Mouse (Mus musculus) megakaryocyte, embryonic 14.5 days (primary cell): ENCODE results near the gene Notch2. TPM values are rescaled to one million over a fixed set of nuclear protein-coding genes. Genes with fewer than 3 reads are reported as not detected.

Experiments
- H3K27me3 ChIP-seq: replicated peaks from 2 replicates; pipeline ENCODE3; 2012; ENCODE audit warnings: inconsistent platforms
- H3K36me3 ChIP-seq: replicated peaks from 2 replicates; pipeline ENCODE3; 2012; ENCODE audit warnings: low read length, inconsistent platforms, mixed read lengths
- H3K4me1 ChIP-seq: 2 replicates; pipeline ENCODE4 v1.6.1; 2012; ENCODE audit warnings: inconsistent platforms
- H3K4me3 ChIP-seq: replicated peaks from 2 replicates; pipeline ENCODE3; 2012; ENCODE audit warnings: moderate library complexity, mild to moderate bottlenecking, inconsistent platforms
- H3K9me3 ChIP-seq: 2 replicates; pipeline ENCODE4 v1.6.1; 2012; ENCODE audit warnings: inconsistent platforms
- FLI1 ChIP-seq: IDR thresholded peaks from 2 replicates; pipeline ENCODE4 v1.6.1; 2012; ENCODE audit warnings: low read length, inconsistent platforms, mixed read lengths
- GATA1 ChIP-seq: IDR thresholded peaks from 3 replicates; pipeline ENCODE4 v1.6.1; 2012; ENCODE audit warnings: mixed read lengths, low read length, inconsistent platforms, borderline replicate concordance
- polyA plus RNA-seq: library from polyadenylated mRNA; stranded (reverse); fragments of >175 nt; gene quantifications from 2 replicates; pipeline ENCODE4 v1.2.3, GENCODE M21; 2012; ENCODE audit warnings: low replicate concordance; ENCODE audit not compliant: insufficient read depth

Notch2 gene
- polyA plus RNA-seq, result 0.45 and 1.9 TPM in 2 replicates

DNA sequence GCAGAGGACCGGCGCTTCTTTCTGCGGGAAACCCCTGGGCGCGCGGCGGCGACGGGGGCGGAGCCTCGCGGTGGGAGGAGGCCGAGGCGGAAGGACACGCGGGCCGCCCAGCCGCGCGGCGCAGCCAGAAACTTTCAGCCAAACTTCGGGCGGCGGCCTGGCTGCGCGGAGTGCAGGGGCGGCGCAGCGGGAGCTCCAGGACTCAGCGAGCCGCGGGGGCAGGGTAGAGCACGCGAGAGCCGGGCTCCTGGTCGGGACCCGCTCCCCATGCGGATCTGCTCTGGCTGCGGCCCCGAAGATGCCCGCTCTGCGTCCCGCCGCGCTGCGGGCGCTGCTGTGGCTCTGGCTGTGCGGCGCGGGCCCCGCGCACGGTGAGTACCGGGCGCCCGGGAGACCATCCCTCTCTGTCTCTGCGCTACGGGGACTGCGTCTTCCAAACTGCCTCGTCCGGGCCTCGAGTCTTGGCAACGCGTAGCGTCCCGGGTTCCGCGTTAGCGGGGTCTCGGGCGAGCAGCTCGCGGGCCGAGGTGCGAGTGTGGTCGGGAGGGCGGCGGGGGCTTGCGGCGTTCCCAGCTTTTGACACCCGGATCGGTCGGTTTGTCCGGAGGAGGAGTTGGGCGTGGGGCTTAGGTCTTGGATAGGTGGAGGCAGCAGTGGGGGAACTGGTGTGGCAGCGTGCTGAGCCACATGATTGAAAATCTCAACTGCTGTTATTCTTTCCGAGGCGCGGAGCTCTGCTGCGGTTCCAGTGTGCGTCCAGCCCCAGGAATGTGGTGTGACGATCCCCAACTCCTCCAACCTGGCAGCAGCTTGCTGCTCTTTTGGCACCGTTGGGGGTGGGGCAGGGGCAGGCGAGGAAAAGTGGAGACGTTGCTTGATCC, at the start of gene Notch2:
Gene Notch2, plus strand, starts transcription at position 127 of the 881 bp plus-strand sequence.
- H3K36me3 ChIP-seq, result peaks cover 8% of the 10 kb centered on the region
- TF ChIP-seq GATA1 (no peak), FLI1 (no peak)
- H3K27me3 ChIP-seq, result no peaks in the 10 kb centered on the region
- H3K9me3 ChIP-seq, result no peaks in the 10 kb centered on the region
- peaks cover 61% of the 10 kb centered on the region for H3K4me1 ChIP-seq
- peak within 1 kb of the TSS; percentile 96 for H3K4me3 ChIP-seq

DNA sequence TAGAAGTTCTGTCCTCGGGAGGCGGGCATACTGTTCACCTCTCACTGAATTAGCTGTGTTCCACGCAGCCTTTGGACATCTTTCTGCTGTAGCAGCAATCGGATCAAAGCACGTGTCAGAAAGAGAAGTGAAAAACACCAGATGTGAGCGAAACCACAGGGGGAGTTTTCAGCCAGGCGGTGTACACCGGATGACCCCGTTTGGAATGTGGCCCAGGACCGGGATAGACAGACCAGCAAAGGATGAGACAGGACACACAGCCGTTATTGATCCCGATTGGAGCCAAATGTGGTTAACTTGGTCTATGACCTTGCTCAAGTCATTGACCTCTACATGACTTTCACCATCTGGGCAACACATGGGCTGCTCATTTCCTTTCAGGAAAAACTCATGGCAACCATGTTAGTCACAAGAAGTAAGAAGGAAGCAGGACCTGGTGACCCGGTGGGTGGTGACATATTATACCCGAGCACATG, 48.4 kb upstream of the Notch2 start:
- no peaks in the 10 kb centered on the region for H3K27me3 ChIP-seq
- H3K36me3 ChIP-seq, result no peaks in the 10 kb centered on the region
- TF ChIP-seq GATA1 (no peak), FLI1 (no peak)
- peaks cover 32% of the 10 kb centered on the region for H3K4me1 ChIP-seq
- H3K9me3 ChIP-seq, result 0 out of 2 replicates have a peak, but pooled peaks cover 3% of the 10 kb centered on the region
- no peak overlapping the region for H3K4me3 ChIP-seq

DNA sequence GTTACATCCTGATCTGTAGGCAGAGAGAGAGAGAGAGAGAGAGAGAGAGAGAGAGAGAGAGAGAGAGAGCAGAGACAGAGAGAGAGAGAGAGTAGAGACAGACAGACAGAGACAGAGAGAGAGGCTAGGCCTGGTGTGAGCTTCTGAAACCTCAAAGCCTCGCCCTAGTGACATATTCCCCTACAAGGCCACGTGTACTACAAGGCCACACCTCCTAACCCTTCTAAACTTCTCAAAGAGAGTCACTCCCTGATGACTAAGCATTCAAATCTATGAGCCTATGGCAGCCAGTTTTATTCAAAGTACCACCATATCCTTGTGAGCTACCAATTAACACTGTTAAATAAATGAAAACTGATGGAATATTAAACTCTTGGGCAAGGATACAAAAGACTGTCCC, 45.7 kb upstream of the Notch2 start:
- Histone ChIP-seq H3K4me3 (no peak overlapping the region), H3K36me3 (no peaks in the 10 kb centered on the region), H3K9me3 (0 out of 2 replicates have a peak, but pooled peaks cover 3% of the 10 kb centered on the region), H3K4me1 (peaks cover 36% of the 10 kb centered on the region), H3K27me3 (peaks cover 11% of the 10 kb centered on the region)
- TF ChIP-seq FLI1 (no peak), GATA1 (no peak)

DNA sequence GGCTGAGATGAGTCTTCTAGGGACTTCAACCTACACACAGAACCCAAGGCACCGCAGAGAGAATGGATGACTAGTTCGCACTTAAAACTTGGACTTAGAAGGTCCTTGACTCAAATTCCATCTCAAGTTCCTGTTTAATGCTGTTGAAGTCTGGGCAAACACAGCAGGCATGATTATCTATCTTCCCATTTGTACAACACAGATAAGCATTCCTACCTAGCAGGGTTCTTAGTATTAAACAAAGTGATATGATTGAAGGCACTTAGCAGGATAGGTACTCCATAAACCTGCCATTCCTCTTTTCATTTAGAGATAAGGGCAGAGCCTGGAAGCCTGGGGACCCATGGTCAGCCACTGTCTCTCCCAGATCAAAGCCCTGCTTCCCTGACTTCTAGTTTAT, 45.1 kb upstream of the Notch2 start:
- Histone ChIP-seq H3K4me1 (peaks cover 33% of the 10 kb centered on the region), H3K4me3 (no peak overlapping the region), H3K9me3 (0 out of 2 replicates have a peak, but pooled peaks cover 3% of the 10 kb centered on the region), H3K27me3 (peaks cover 11% of the 10 kb centered on the region), H3K36me3 (no peaks in the 10 kb centered on the region)
- TF ChIP-seq GATA1 (no peak), FLI1 (no peak)

DNA sequence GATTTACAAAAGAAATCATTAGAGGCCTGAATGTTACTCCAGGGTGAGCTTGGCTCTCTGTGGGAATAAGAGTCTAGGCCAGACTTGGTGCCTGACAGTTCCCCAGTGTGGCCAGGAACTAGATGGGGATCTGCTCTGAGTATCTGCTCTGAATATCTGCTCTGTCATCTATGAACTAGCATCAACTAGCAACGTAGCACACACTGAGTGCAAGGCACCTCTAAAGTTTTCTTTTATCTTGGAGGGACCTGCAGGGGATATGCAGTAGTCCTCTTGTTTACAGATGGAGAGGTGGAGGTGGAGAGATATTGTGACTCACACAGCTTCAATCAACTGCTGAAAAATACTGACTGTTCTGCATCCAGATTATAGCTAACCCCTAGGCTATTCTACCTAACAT, 44.3 kb upstream of the Notch2 start:
- Histone ChIP-seq H3K4me1 (peaks cover 33% of the 10 kb centered on the region), H3K36me3 (no peaks in the 10 kb centered on the region), H3K4me3 (no peak overlapping the region), H3K9me3 (0 out of 2 replicates have a peak, but pooled peaks cover 3% of the 10 kb centered on the region), H3K27me3 (peaks cover 11% of the 10 kb centered on the region)
- TF ChIP-seq GATA1, result no peak
- TF ChIP-seq FLI1, result no peak

DNA sequence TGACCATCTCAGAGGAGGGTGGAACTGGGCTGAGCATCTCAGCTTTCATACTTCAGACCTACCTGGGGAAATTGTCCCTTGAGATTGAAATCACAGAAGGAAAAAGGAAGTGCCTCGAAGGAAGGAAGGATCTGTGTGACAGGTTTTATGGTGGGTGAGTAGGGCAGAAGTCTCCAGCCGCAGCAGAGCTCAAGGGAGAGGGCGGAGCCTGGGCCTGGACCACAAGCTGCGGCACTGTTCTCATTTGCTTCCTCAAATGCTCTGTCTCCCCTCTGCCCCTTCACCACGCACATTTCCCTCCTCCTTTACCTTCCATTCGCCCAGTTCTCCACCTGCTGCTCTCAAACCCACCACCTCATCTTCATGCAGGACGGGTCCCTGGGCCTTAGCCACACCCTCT, 42.2 kb upstream of the Notch2 start:
- Histone ChIP-seq H3K4me3 (peak overlapping the region; percentile 87), H3K36me3 (no peaks in the 10 kb centered on the region), H3K27me3 (peaks cover 11% of the 10 kb centered on the region), H3K9me3 (peaks cover 11% of the 10 kb centered on the region), H3K4me1 (peaks cover 27% of the 10 kb centered on the region)
- TF ChIP-seq GATA1, result no peak

DNA sequence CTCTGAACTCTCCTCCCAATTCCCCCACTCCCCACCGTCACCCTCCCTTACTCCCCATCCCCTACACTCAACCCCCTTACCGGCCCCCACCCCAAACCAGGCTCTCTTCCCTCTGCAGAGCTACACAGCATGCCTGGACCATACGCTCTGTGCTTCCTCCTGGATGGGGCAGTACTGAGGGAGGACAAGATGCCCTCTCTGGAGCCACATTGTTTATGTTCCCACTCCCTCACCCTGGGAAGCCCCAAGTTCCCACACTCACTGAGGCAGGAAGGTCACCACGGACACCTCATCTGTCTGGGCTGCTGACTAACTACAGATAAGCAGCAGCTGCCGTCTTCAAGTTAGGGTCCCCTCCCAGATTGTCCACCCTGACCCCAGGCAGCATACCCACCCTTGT, 41.1 kb upstream of the Notch2 start:
- H3K4me1 ChIP-seq, result peaks cover 27% of the 10 kb centered on the region
- no peak overlapping the region for H3K4me3 ChIP-seq
- H3K27me3 ChIP-seq, result peaks cover 11% of the 10 kb centered on the region
- H3K9me3 ChIP-seq, result peaks cover 9% of the 10 kb centered on the region
- H3K36me3 ChIP-seq, result no peaks in the 10 kb centered on the region
- TF ChIP-seq GATA1 (no peak), FLI1 (no peak)

DNA sequence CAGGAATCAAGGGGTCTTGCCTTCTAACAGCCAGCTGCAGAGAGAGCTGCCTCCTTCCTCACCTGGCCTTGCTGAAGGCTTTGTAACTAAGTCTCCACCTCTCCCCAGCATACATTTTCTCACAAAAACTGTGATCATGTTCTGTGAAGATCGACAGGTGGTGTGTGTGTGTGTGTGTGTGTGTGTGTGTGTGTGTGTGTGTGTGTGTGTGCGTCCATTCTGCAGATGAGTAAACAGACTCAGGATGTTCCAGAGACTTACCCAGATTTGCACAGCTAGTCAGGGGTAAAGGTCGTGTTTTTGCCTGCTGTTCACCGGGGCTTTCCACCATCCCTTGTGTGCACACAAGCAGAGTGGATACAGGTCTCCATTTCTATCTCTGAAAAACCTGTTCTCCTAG, 40.6 kb upstream of the Notch2 start:
- TF ChIP-seq GATA1 (no peak), FLI1 (no peak)
- peaks cover 8% of the 10 kb centered on the region for H3K9me3 ChIP-seq
- H3K4me3 ChIP-seq, result no peak overlapping the region
- H3K27me3 ChIP-seq, result peaks cover 11% of the 10 kb centered on the region
- peaks cover 24% of the 10 kb centered on the region for H3K4me1 ChIP-seq
- no peaks in the 10 kb centered on the region for H3K36me3 ChIP-seq

DNA sequence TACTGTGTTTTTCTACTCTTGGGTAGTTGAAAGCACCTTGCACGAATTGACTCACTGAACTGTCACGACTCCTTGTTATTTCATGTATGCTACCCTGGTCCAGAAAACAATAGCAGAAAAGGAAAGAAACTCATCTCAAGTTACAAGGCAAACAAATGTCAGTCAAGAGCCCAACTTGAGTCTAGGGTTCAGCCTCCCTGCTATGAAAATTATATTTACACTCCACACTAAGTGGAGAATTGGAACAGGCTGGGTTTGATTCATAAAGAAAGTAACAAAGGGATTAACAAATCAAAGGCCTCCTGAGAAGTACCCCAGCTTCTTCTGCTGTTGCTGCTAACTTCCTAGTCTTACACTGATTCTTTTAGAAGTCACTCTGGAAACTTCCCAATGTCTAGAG, 40.0 kb upstream of the Notch2 start:
- peaks cover 22% of the 10 kb centered on the region for H3K4me1 ChIP-seq
- H3K4me3 ChIP-seq, result no peak overlapping the region
- peaks cover 11% of the 10 kb centered on the region for H3K27me3 ChIP-seq
- H3K9me3 ChIP-seq, result peaks cover 8% of the 10 kb centered on the region
- H3K36me3 ChIP-seq, result no peaks in the 10 kb centered on the region
- TF ChIP-seq GATA1 (no peak), FLI1 (no peak)

DNA sequence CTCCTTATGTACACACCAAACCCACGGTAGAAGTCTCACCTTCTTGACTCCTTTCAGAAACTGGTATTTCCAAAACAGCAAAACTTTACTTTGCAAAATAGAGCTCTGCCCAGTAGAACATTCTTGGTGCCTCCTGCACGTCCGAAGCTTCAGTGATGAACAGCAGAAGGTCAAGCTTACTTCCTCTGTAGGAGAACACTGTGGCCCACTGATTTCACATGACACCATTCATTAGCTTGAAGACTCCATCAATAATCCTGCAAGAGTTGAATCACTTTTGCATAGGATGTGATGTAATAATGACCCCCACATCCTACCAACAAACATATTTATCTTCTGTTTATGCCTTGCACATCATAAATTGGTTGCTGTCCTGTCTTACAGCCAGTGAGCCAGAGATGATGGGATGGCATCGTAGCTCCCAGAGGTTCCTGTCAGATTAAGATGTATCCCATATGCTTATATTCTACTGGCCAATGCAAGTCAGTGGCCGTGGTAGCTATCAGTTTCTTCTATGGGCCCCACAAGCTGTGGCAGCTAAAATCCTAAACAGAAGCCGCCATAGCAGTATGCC, 39.0 kb upstream of the Notch2 start:
- Histone ChIP-seq H3K4me1 (peaks cover 18% of the 10 kb centered on the region), H3K36me3 (no peaks in the 10 kb centered on the region), H3K4me3 (no peak overlapping the region), H3K9me3 (peaks cover 8% of the 10 kb centered on the region), H3K27me3 (peaks cover 11% of the 10 kb centered on the region)
- TF ChIP-seq FLI1 (no peak), GATA1 (no peak)
